ENCODE assay signal across 24 mouse cellular contexts in genomic region chr5:75954778-75955330, GRCm38 (mm10). TPM values are rescaled to one million over a fixed set of nuclear protein-coding genes. Genes with fewer than 3 reads are reported as not detected.
DNase-seq lines count a peak whose midpoint lies in the region; ATAC-seq and TF ChIP-seq lines count a peak whose summit lies in the region.
"Had no signal": no experiment of that assay in that cellular context is flagged by ENCODE, and none has a peak within 500 bp of the region (broad histone marks: within the 10 kb centered on the region; RNA-seq: fewer than 3 reads in every experiment).

No protein-coding gene starts in this region.

- intact Hi-C loops in heart, postnatal 14 days (cut with DNase I) = no loop called here

- TF ChIP-seq CTCF in stomach, postnatal 0 days (IDR thresholded peaks at IDR 0.05; ENCODE audit: low read depth) = no peak

- ATAC-seq in stomach, postnatal 0 days (ENCODE audit: low FRiP score, low TSS enrichment) = no peak
- ATAC-seq: activated CD4-positive, CD25-positive, alpha-beta regulatory T cell, adult 4 months; inflammation-experienced regulatory T-cells, adult 6 months; lung, postnatal 0 days; Patski had no signal

- DNase-seq in cerebellum, postnatal 10 days = peak; percentile 77 to 81
- no peak for DNase-seq in cerebellum, postnatal 36 days
- peak; percentile 54 for DNase-seq in layer of hippocampus, adult 11-12 months (ENCODE audit: low spot score)
- no peak for DNase-seq in layer of hippocampus, adult 9-10 months (ENCODE audit: low spot score)
- DNase-seq in right cerebral cortex, postnatal 14 days = peak; percentile 16
- no peak for DNase-seq in right cerebral cortex, postnatal 4 days
- DNase-seq in stomach, postnatal 0 days (ENCODE audit: low spot score) = no peak
- DNase-seq in heart, postnatal 14 days = no peak
- DNase-seq: adrenal gland, postnatal 10 days; cerebellum, adult 18-20 months; gastrocnemius, postnatal 10 days; kidney, postnatal 4 days; liver; midbrain, embryonic 14.5 days; thymus, adult 18-20 months; thymus, postnatal 4 days had no signal

- H3K36me3 ChIP-seq in stomach, postnatal 0 days (ENCODE audit: control insufficient read depth, insufficient read depth, low read length) = no peaks in the 10 kb centered on the region
- H3K36me3 ChIP-seq: forebrain, embryonic 12.5 days; neural tube, embryonic 15.5 days had no signal

- H3K4me2 ChIP-seq in stomach, postnatal 0 days (replicated peaks; ENCODE audit: low read depth) = no peak overlapping the region
- H3K4me2 ChIP-seq: forebrain, embryonic 12.5 days; heart, embryonic 15.5 days; kidney, embryonic 15.5 days; neural tube, embryonic 15.5 days had no signal

- no peak overlapping the region for H3K27ac ChIP-seq in stomach, postnatal 0 days (replicated peaks)
- H3K27ac ChIP-seq: forebrain, embryonic 12.5 days; heart, embryonic 15.5 days; kidney, embryonic 15.5 days; neural tube, embryonic 15.5 days had no signal

- H3K9ac ChIP-seq in stomach, postnatal 0 days (ENCODE audit: low read length) = no peak overlapping the region
- H3K9ac ChIP-seq: forebrain, embryonic 12.5 days; heart, embryonic 15.5 days; kidney, embryonic 15.5 days; neural tube, embryonic 15.5 days had no signal

- H3K9me3 ChIP-seq in stomach, postnatal 0 days (ENCODE audit: control insufficient read depth, low read length) = no peaks in the 10 kb centered on the region
- H3K9me3 ChIP-seq: forebrain, embryonic 12.5 days; heart, embryonic 15.5 days; kidney, embryonic 15.5 days; neural tube, embryonic 15.5 days had no signal

- no peaks in the 10 kb centered on the region for H3K4me1 ChIP-seq in stomach, postnatal 0 days (replicated peaks; ENCODE audit: control insufficient read depth, insufficient read depth)
- H3K4me1 ChIP-seq: forebrain, embryonic 12.5 days; heart, embryonic 15.5 days; kidney, embryonic 15.5 days; neural tube, embryonic 15.5 days had no signal

- no peaks in the 10 kb centered on the region for H3K27me3 ChIP-seq in stomach, postnatal 0 days (ENCODE audit: control insufficient read depth, insufficient read depth, low read length)
- H3K27me3 ChIP-seq: forebrain, embryonic 12.5 days; heart, embryonic 15.5 days; kidney, embryonic 15.5 days; neural tube, embryonic 15.5 days; Patski had no signal

- no peak overlapping the region for H3K4me3 ChIP-seq in stomach, postnatal 0 days (ENCODE audit: low read depth, low read length)
- H3K4me3 ChIP-seq: forebrain, embryonic 12.5 days; heart, embryonic 15.5 days; kidney, embryonic 15.5 days; neural tube, embryonic 15.5 days had no signal

- no peak for TF ChIP-seq EP300 in stomach, postnatal 0 days (optimal IDR thresholded peaks at IDR 0.05)

- WGBS in stomach, postnatal 0 days = 84% methylated on average over 3 of the region's 3 CpGs

RNA-seq across cellular contexts. Expression of gene Kdr, which starts 23.4 kb away (rescaled TPM):
- 6.1 and 6.5 TPM in 2 replicates for polyA plus RNA-seq in stomach, postnatal 0 days (2015; fragmentation: Nextera tagmentation; extraction: Ambion mirVana)
- 100 to 1,000 TPM in 1 of 2 experiments, 10 to 100 TPM in 1; 89.7 to 101 TPM for total RNA-seq in heart, postnatal 14 days (2021)
- polyA plus RNA-seq: Patski had no signal

Comparison
In these comparisons a context has a peak if more than half of its experiments do, and no peak if none do; other contexts are left out.
1. DNase-seq: peak in cerebellum, postnatal 10 days (2 of 2), layer of hippocampus, adult 11-12 months (single experiment) and right cerebral cortex, postnatal 14 days (single experiment); none in cerebellum, postnatal 36 days (0 of 2), layer of hippocampus, adult 9-10 months (single experiment), right cerebral cortex, postnatal 4 days (single experiment), stomach, postnatal 0 days (single experiment) and heart, postnatal 14 days (0 of 2).